Mouse (Mus musculus): Measurements from ENCODE around the gene Trip6.

GRCm38 (mm10) chr5:137297126-137297525 lies 17.1 kb downstream of the Trip6 start:
- TF ChIP-seq CTCF (IDR thresholded peaks at IDR 0.05; ENCODE audit: low read depth): no peak
- no peak for TF ChIP-seq EP300 (optimal IDR thresholded peaks at IDR 0.05)

All from stomach, postnatal 0 days (tissue).